Mouse (Mus musculus) adrenal gland, postnatal 36 days (tissue): Measurements from ENCODE around the gene Kri1. TPM values are rescaled to one million over a fixed set of nuclear protein-coding genes. Genes with fewer than 3 reads are reported as not detected.
"Not testable (repeated sequence)": the region's sequence is repeated elsewhere in the genome, so short reads cannot be mapped to it uniquely, and the experiment has no call there.

Source experiments
- DNase-seq, 2 experiments: peaks; one replicate each; pipeline ENCODE4 v3.0.0; 2021; ENCODE audit warnings: mixed read lengths in 1 of 2
- total RNA-seq, 2 experiments: library from RNA; stranded (reverse); gene quantifications; 2 replicates each; pipeline ENCODE4 v1.2.3; 2021

Gene Kri1
- total RNA-seq, 2 experiments from 2014 or later: 24.8 to 32.2 TPM

DNA sequence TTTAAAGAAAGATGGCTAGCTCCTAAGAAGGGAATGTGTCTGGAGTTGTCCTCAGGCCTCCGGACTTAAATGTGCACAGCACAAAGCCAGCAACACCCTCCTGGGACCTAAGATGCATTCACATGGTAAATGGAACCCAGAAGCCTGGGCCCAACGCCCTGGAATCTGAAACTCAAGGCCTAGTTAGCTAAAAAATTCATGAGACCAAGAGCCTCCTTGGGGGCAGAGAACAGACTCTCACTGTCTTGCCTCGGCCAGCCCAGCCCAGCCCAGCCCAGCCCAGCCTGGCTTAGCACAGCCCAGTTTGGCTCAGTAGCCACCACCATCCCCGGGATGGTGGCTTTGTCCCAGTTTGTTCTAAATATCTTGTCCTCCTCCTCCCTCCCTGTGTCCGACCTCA is 27.7 kb upstream of the Kri1 start:
- DNase-seq: no peak

DNA sequence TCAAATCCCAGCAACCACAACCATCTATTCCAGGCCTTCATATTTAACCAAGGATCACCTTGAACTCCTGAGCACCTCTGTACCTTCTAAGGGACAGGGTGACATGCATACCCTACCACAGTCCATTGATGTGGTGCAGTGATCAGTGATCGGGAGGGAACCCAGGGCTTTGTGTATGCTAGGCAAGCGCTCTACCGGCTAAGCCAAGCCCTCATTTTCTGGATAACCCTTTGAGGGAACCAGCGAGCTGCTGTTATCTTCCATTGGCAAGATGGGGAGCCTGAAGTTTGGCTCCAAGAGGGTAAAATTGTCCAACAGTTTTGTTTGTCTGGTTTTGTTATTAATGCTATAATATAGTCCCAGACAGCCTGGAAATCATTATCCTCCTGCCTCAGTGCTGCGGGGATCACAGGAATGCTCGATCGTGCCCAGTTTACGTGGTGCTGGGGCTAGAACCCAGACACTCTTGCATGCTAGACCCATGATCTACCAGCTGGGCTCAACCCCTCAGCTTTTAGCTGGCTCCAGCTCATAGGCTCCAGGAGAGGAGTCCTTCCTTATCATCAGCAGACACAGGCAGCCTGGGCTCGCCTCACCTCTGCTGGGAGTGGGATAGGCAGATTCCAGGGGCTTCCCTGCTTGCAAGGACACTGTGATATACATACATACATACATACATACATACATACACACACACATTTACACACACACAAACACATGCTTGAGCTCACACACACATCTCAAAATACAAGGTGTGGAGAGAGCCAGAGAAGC is 26.8 kb upstream of the Kri1 start:
- no peak for DNase-seq

DNA sequence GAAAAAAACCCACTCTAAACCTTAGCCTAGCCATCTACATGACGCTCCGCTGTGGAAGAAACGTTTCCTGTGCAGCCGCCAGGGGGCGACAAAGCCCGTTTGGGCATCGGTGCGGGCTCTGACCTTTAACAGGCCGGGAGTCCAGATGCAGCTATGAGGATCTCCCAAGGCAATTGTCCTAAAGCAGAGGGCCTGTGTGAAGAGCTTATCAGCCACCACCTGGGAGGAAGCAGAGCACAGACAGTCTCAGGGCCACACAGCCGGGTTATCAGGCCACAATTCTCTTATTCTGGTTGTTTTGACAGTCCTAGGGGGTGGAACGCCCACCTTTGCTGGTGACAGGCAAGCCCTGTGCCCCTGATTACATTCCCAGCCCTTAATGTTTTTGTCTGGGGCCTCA is 25.6 kb upstream of the Kri1 start:
- peak; percentile 94 to 96 for DNase-seq

DNA sequence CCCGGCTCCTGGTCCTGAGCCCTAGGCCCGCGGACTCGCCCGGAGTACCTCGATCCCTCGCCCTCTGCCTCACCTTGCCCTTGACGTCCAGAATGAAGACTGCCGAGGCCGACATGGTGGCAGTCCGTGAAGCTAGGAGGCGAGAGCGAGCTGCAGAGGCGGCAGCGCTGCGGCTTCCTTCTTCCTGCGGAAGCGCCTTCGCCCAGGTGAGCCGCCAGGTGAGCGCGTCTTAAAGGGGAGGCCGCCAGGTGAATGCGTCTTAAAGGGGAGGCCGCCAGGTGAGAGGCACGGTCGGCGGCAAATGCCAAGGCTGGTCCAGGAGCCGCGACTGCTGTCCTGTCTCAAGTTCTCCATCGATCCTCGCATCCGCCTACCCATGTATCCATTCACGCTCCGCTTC is 24.4 kb upstream of the Kri1 start, which contains the start of gene Ap1m2:
TSS of gene Ap1m2 (minus strand) at position 204 of the 400 bp plus-strand sequence.
- no peak for DNase-seq

DNA sequence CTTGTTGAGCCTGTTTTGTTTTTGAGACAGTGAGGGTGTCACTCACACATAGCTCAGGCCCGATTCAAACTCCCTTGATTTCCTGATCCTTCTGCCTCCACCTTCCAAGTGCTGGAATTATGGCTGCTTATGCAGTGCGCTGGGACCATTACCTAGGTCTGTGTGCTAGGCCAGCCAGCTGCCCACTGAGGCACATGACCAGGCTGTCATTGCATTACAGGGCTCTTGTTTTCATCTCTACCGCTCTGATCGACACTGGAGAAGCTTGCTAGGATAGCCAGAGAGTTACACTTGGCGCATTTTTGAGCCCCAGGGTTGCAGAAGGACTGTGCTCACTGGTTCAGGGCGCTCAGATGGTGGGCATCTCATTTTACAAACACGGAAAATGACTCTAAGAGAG is 23.9 kb upstream of the Kri1 start:
- no peak for DNase-seq

DNA sequence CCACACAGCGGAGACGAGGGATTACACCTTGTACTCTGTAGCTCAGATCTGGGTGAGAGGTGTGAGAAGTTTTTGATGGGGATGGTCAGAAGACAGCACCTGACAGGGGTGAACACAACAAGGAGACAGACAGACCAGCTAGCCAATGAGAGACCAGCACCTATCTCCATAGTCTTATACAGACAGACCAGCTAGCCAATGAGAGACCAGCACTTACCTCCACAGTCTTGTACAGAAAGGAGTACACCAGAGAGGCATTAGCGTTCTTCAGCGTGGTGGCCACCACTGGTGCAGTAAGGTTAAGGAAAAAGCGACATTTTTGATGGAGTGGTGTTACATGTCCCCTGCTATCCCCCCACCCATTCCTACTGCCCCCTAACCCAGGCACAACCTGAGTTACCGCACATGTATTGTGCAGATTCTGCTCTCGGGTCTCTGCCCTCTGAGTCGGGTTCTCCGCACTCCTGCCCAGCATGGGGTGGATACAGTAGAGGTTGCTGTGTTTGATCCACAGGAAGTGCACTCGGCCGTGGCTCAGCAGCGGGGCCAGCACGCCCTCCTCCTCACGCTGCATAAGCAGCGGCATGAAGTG is 21.5 kb upstream of the Kri1 start:
- DNase-seq: peak in 1 of 2 experiments; percentile 23

DNA sequence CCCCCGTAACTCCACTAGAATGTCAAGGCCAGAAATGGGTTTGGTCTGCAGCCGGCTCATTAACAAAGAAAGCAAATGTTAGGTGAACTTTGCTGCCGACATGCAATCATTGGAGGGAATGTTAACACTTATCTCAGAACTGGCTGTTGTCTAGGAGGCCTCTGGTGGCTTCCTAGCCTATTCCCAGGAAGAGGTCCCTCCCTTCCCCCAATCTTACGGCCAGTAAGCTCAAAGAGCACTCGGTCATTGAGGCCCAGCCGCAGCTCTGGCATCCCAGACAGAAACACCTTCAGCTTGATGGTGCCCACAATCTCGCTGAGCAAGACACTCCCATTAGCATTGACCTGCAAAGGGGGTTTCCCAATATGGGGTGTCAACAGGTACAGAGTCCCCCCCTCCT is 17.3 kb upstream of the Kri1 start:
- DNase-seq: no peak

DNA sequence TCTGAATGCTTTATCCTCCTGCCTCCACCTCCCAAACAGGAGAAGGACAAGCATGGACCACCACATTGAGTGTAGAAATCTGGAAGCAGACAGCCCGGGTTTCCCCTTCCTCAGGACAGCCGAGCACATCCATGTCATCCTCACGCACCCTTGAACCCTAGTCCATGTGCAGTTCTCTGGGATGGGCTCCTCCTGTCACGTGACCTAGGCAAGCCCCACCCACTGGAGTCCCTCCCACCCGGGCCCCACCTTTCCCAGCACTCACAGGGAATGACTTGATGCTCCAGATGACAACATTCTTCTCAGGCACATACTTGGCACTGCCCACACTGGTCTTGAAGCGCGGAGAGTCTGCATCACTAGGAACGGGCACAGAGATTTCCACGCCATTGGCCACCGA is 11.2 kb upstream of the Kri1 start:
- DNase-seq: no peak

DNA sequence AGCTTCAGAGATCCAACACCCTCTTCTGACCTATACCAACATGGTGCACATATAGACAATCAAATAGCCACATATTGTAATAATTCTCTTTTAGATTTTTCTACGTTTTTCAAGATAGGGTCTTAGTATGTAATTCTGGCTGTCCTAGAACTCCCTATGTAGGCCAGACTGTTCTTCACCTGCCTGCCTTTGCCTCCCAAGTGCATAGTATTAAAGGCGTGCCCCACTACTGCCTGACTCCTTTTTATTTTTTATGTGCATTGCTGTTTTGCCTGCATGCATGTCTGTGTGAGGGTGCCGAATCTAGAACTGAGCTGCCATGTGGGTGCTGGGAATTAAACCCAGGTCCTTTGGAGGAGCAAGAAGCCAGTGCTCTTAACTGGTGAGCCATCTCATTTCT is 4.5 kb upstream of the Kri1 start:
- DNase-seq: no peak

DNA sequence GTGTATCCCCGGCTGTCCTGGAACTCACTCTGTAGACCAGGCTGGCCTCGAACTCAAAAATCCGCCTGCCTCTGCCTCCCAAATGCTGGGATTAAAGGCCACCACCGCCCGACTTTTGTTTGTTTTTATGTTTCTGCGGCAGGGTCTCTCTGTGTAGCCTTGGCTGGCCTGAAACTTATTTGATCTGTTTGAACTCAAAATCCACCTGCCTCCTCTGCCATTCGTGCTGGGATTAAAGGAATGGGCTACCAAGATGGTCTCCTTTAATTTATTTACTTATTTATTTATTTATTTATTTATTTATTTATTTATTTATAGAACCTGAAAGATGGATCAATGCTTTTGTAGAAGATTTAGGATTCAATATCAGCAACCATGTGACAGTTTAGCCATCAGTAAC is 4.1 kb upstream of the Kri1 start:
- DNase-seq: not testable (repeated sequence)

DNA sequence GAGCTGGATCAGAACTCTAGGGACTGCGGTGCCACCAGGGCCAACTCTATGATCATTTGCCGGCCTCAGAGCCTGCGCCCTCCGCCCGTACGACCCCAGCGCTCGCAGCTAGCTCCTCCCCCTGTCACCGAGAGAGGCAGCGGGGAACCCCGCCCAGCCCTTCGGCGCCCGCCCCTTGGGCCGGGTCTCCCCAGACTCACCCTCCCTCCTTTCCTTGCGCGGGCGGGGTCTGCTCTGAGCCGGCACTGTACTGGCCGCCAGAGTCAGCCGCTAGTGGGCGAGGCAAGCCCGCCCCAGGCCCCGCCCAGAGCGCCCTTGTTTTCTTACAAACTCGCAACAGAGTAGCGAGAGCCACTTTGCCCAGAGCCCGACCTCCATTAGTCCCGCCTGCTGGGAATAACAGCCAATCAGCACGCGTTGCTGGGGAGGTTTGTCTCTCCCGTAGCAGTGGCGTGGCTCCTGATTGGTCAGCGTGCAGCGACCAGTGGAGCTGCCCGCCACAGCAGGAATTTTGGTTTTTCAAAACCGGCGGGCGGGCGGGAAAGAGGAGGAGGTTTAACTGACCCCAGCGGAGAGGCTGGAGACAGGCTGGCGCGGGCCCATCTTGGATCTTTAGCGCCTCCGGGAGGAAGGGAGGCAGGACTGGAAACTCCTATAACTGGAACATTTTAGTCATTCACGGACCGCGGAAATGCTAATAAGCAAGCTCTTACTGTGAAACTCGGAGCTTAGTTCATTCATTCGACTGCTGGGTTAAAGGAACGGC is 3.4 kb upstream of the Kri1 start, which contains the start of gene Cdkn2d:
TSS of gene Cdkn2d (minus strand) at position 386 of the 766 bp plus-strand sequence.
- peak; percentile 100 for DNase-seq

DNA sequence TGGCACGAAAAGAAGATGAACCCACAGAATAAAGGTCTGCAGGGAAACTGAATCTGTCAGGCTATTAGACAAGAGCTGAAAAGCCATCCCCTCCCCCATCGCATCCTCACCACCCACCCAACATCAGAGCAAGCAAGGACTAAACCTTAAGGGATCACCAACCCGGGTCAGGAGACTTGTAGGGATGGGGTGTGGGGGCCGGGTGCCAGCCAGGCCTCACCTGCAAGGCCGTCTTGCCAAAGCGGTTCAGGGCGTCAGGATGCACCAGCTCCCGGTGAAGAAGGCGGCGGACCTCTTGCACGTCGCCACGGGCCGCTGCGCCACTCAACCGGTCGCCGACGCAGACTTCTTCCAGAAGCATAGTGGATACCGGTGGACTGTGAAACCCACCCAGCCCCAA is 2.8 kb upstream of the Kri1 start:
- DNase-seq: peak in 1 of 2 experiments; percentile 57

DNA sequence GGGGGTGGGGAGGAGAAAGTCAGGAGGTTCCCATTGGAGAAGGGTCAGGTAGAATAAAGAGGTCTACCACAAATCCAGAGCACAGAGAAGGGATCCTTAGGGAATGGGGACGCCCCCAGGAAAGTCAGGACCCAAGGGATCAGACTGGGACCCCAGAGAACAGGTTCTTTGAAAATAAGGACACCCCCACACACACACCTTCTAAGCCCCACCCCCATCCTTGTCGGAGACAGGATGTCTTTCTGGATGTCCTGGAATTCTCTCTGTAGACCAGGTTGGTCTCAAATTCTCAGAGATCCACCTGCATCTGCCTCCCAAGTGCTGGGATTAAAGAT is 1.5 kb upstream of the Kri1 start:
- no peak for DNase-seq

DNA sequence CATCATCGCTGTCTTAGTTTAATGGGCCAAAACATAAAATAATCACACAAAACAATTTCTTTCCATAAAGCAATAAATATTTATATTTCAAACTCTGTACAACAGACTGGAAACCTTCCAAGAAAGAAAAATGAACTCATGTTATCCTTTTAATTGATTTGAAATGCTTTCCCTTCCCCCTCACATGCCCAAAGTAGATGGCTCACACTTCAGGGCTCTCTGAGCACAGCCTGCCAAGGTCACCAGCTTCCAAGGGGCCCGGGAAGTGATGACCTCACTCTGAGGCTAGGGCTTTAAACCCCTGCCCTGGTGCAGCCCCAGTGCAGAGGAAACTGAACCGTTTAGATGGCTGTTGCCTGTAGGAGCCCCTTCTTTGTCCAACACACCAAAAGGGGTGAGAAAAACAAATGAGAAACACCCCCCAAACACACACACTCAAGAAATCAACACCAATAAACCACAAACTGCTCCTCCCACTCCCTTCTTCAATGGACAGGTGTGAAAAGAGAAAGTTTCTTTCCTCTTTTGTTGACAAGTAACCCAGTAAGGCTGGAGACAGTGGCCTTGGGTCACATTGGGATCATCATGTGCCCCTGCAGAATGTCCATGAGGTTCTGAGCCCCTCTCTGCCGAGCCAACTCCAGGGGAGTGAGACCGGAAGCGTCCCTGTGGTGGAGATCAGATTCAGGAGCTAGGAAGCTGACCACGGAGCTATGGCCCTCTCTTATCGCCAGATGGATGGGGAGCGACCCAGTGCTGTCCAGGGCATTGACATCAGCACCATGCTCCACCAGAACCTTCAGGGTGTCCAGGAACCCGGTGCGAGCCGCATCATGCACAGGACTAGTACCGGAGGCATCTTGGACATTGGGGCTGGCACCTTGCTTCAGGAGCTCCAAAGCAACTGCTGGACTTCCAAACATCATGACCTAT is 901 bp upstream of the Kri1 start:
- DNase-seq: peak; percentile 46 to 69

DNA sequence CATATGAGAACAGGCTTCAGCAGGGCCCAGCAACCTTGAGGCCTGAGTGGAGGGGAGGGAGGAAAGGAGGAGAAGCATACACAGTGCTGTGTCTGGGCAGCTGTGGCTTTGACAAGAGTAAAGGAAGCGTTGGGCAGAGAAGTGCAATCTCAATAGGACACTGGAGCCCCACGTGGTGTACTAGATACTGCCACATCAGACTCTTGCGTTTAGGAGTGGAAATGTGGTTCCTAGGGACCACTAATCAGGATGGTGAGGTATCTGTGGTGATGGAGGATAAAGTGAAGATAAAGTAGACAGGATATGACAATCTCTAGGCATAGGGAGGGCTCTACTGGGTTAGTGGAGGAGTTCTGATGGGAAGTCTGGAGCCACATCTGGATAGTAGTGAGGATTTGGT is 1.0 kb downstream of the Kri1 start:
- DNase-seq: no peak

DNA sequence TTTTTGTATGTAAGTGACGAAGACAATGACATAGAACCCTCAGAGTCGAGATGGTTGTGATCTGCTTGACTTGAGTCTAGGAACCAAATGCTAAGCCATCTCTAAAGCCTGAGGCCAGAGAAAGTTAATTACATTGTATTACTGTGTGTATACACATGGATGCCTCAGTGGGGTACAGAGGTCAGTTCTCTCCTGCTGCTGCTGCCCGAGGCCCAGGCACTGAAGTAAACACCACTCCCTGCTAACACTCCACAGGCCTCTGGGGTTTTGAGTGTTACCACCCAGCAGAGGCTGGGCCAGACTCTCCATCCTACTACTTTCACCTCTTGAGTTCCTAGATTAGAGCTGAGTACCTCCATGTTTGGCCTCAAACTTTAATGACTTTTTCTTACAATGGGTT is 3.8 kb downstream of the Kri1 start:
- no peak for DNase-seq

DNA sequence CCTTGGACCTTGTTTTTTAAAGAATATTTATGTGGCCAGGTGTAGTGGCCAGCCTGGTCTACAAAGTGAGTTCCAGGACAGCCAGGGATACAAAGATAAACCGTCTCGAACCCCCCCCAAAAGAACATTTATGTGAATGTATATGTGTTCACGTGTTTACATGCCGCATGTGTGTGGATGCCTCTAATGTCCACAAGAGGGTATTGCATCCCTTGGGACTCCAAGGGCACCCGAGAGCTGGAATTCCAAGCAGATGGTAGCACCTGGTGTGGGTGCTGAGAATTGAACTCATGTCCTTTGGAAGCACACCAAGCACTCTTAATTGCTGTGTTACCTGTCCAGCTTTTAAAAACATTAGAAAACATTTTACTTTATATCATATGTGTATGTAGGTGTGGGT is 4.2 kb downstream of the Kri1 start:
- DNase-seq: no peak

DNA sequence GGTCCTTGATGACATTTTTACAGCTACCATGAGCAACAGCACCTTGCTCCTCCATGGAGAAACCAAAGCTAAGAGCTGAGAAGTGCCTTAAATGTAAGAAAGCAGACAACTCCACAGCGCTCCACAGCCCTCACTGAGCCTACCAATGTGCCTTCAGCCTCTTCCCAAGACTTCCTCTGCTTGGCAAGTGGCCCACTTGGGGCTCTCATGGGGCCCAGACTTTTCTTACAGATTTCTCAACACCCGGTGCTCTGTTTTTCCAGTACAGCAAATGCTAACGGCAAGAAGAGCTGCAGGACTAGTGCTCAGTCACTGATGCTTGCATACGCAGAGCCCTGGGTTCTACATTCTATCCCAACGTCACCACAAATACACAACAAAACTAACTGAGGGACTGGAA is 10.0 kb downstream of the Kri1 start:
- peak in 1 of 2 experiments; percentile 51 for DNase-seq

DNA sequence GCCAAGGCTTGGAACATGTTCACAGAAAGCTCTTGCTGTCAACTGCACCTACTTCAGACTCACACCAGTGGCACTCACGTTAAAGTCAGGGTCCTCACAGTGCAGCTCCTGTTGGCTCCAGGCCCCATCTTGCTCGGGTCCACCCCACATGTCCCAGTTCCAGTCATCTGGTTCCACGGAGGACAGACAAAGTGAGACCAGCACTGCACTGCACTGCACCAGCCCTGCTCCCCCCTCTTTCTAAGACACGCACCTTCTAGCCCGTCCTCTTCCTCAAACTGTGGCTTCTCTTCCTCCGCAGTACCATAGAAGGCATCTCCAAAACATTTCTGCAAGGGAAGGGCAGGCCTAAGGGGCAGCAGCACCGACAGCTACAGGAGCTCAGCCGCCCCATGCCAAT is 11.5 kb downstream of the Kri1 start:
- peak; percentile 12 to 18 for DNase-seq

DNA sequence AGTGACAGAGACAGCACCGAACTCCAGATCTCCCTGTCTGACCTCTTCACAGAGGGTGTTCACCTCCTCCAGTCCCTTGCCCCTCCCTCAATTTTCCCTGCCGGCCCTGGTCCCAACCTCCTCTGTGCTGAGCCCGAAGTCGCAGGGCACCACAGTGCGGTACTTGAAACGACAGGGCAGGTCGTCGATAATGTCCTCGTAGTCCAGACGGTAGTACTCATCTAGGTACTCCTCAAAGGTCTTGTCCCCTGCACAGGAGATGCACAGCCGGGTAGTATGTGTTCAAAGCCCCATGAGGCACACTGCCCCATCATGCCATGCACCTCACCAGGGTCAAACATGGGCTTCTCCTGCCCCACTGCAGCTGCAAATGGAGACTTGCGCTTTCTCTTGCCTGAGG is 12.0 kb downstream of the Kri1 start:
- DNase-seq: no peak

DNA sequence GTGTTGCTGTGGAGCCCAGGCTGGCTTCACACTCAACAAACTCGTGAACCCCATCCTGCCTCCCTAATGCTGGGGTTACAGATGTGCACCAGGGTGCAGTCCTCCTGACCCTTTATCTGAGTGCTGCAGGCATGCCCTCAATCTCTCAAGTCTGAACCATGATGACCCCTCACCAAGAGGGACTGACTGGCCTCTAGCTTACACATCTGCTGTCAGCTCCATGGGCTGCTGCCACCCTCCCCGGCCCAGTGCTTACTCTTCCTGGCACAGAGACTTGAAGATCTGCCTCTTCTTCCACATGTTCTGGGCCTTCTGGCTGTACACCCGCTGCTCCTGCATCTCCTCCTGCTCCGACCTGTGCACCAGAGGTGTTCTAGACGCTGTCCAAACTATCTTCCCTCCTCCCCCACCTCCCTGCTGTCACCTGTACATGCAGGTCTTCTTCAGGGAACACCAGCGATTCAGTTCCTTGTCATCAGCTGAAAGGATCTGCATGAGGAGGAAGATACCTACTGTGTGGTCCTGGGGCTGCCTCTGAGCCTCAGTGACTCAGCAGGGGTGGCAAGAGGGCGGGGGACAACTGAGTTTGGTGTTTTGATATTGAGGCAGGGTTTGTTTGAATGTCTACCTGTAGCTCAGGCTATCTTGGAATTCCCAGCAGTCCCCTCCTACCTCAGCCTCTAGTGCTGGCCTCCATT is 12.6 kb downstream of the Kri1 start:
- DNase-seq: no peak

DNA sequence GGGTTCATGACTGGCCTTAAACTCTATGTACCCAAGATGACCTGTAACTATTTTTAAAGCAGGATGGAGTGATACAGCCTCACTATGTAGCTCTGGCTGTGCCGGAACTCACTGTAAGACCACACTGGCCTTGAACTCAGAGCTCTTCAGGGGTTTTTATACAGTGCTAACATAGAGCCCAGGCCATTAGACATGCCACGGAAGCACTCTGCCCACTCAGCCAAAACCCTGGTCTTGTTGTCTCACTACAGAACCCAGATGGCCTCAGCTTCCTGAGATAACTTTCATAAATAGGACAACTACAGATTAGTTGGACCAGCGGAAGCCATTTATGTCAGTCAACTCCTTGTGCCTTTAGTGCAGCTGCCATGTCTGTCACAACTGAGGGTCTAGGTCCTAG is 13.4 kb downstream of the Kri1 start:
- DNase-seq: no peak
